Mouse (Mus musculus) embryonic facial prominence, embryonic 12.5 days (tissue): ENCODE data around the gene Nadk. TPM values are rescaled to one million over a fixed set of nuclear protein-coding genes. Genes with fewer than 3 reads are reported as not detected.

Source experiments
- ATAC-seq: fragments of 200-750 bp; cut with Nextera tagmentation; 2 replicates; pipeline ENCODE4 v1.8.0; 2017; ENCODE audit not compliant: insufficient number of reproducible peaks, insufficient read depth, low FRiP score, low TSS enrichment
- H3K27ac ChIP-seq: fragments of 300-500 bp; sonication (generic); 2 replicates; pipeline ENCODE4 v1.5.1; 2016; ENCODE audit warnings: mild to moderate bottlenecking
- H3K27me3 ChIP-seq: fragments of 300-500 bp; sonication (generic); 2 replicates; pipeline ENCODE4 v1.6.1; 2016; ENCODE audit warnings: mild to moderate bottlenecking, moderate library complexity
- H3K36me3 ChIP-seq: fragments of 300-500 bp; sonication (generic); 2 replicates; pipeline ENCODE4 v1.6.1; 2016; ENCODE audit warnings: mild to moderate bottlenecking
- H3K4me1 ChIP-seq: fragments of 300-500 bp; sonication (generic); 2 replicates; pipeline ENCODE4 v1.6.1; 2016
- H3K4me2 ChIP-seq: fragments of 300-500 bp; sonication (generic); replicated peaks from 2 replicates; pipeline ENCODE4 v1.6.1; 2016; ENCODE audit warnings: mild to moderate bottlenecking, moderate library complexity
- H3K4me3 ChIP-seq: fragments of 300-500 bp; sonication (generic); 2 replicates; pipeline ENCODE4 v1.5.1; 2016; ENCODE audit warnings: mild to moderate bottlenecking
- H3K9ac ChIP-seq: fragments of 300-500 bp; sonication (generic); 2 replicates; pipeline ENCODE4 v1.6.1; 2016; ENCODE audit warnings: mild to moderate bottlenecking, moderate library complexity
- H3K9me3 ChIP-seq: fragments of 300-500 bp; sonication (generic); 2 replicates; pipeline ENCODE4 v1.6.1; 2016; ENCODE audit warnings: mild to moderate bottlenecking, moderate library complexity
- WGBS: fragments of 180-500 bp; shearing (Covaris S2); methylation state at CpG from one replicate; pipeline ENCODE4 v1.1.7; 2016; 5-methylcytosine and 5-hydroxymethylcytosine counted together
- polyA plus RNA-seq: library from polyadenylated mRNA; unstranded; fragments of >200 nt; fragmentation: Nextera tagmentation; extraction: Ambion mirVana; gene quantifications from 2 replicates; pipeline ENCODE4 v1.2.1, GENCODE M21; 2016

The Nadk gene
- polyA plus RNA-seq = 96.6 and 101 TPM in 2 replicates

DNA sequence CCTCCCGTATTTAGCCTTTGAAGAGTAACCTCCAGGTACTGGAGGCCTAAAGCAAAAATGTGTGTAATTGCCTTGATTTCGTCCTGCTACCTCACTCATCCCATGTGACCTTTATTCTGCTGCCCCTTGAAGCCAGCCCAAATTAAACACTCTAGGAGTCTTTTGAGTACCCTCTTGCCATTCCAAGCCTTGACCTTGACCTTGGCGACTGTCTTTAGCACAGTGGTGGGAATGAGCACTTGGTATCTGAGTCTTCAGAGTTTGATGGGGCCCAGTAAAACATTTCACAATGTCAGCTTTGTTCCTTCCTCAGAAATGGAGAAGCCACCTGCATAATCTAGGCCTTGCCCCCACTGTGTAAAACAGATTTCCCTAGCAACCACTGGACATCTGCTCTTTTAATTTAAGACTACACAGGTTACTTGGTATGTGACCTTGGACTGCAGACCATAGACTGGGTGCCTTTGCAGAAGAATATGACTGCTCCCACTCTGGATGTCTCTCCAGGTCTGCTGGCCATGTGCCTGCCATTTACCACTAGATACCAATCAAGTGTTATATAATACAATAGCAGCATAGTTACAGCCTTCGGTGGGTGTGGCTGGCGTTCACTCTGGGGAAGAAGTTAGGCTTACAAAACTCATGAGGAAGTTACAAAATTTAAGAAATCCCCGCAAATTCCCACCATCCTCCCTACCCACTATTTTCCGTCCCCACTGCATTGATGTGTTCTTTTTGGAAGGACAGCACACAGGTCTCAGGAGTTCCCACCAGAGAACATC lies at the start of gene Nadk:
Gene Nadk (plus strand): TSS at position 718 of the 782 bp plus-strand sequence.
- Histone ChIP-seq H3K4me2 (peak within 1 kb of the TSS; percentile 81), H3K4me3 (peak within 1 kb of the TSS; percentile 89), H3K27ac (peak within 1 kb of the TSS; percentile 90), H3K9ac (peak within 1 kb of the TSS; percentile 52), H3K27me3 (no peaks in the 10 kb centered on the region), H3K9me3 (no peaks in the 10 kb centered on the region), H3K36me3 (peaks cover 39% of the 10 kb centered on the region), H3K4me1 (peaks cover 35% of the 10 kb centered on the region)
- WGBS = 67% methylated on average over 7 of the region's 7 CpGs
- no peak for ATAC-seq

DNA sequence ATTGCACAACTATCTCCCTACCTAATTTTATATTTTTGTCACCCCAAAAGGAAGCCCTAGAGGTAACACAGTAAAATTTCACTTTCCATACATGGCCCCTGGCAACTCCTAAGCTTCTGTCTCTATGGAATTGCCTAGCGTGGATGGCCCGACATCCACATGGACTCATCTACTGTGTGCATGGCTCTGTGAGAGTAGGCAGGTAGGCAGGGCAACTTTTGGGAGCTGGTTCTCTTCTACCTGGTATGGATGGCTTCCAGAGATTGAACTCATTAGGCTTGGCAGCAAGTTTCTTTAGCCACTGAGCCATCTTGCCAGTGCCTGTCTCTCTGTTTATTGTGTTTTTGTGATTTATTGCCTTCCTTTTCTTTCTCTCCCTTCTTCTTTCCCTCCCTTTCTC lies 47.4 kb upstream of the Nadk start:
- no peaks in the 10 kb centered on the region; the same call in 1 of the 2 replicates for H3K36me3 ChIP-seq
- ATAC-seq = no peak
- WGBS = 90% methylated on average over 2 of the region's 2 CpGs

GRCm38 (mm10) chr4:155517948-155518517 lies 44.1 kb upstream of the Nadk start:
- H3K9ac ChIP-seq = no peak overlapping the region
- no peaks in the 10 kb centered on the region for H3K9me3 ChIP-seq
- no peaks in the 10 kb centered on the region for H3K4me1 ChIP-seq
- ATAC-seq = no peak
- 86% methylated on average over 7 of the region's 7 CpGs for WGBS
- no peaks in the 10 kb centered on the region for H3K27me3 ChIP-seq
- no peak overlapping the region for H3K27ac ChIP-seq
- no peak overlapping the region for H3K4me2 ChIP-seq
- no peak overlapping the region for H3K4me3 ChIP-seq
- peaks cover 9% of the 10 kb centered on the region; the same call in 1 of the 2 replicates for H3K36me3 ChIP-seq

More for the DNA sequence above, 47.4 kb upstream of the Nadk start:
- Histone ChIP-seq H3K4me2 (no peak overlapping the region), H3K27ac (no peak overlapping the region), H3K4me1 (no peaks in the 10 kb centered on the region), H3K9me3 (no peaks in the 10 kb centered on the region), H3K9ac (no peak overlapping the region), H3K27me3 (no peaks in the 10 kb centered on the region), H3K4me3 (no peak overlapping the region)

- H3K36me3 ChIP-seq = peaks cover 13% of the 10 kb centered on the region; the same call in 1 of the 2 replicates
- no peak overlapping the region for H3K9ac ChIP-seq
- WGBS = 60% methylated on average over 7 of the region's 7 CpGs
- no peaks in the 10 kb centered on the region for H3K27me3 ChIP-seq
- H3K4me1 ChIP-seq = no peaks in the 10 kb centered on the region
- ATAC-seq = no peak
- H3K27ac ChIP-seq = no peak overlapping the region
- no peak overlapping the region for H3K4me3 ChIP-seq
- H3K4me2 ChIP-seq = no peak overlapping the region
- H3K9me3 ChIP-seq = no peaks in the 10 kb centered on the region
Measured at GRCm38 (mm10) chr4:155522327-155522726, 39.9 kb upstream of the Nadk start.

DNA sequence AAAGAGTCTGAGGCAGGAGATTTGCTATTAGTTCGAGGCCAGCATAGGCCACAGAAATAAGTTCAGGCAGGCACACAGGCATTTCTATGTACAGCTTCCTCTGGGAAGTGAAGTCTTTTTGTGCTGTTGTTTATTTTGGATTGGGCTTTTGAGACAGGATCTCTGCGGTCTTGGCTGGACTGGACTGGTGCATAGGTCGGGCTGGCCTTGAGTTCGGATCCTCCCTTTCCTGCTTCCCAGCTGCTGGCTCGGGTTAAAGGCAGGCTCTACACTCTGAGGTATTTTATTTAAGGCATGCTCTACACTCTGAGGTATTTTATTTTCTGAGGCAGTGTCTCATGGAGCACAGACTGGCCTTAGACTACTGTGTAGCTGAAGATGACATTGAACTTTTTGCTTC lies 36.4 kb upstream of the Nadk start:
- WGBS = 87% methylated on average over 5 of the region's 5 CpGs
- Histone ChIP-seq H3K36me3 (peaks cover 34% of the 10 kb centered on the region), H3K4me2 (no peak overlapping the region), H3K9me3 (no peaks in the 10 kb centered on the region), H3K27ac (no peak overlapping the region), H3K4me1 (no peaks in the 10 kb centered on the region), H3K4me3 (no peak overlapping the region), H3K27me3 (no peaks in the 10 kb centered on the region), H3K9ac (no peak overlapping the region)
- no peak for ATAC-seq

DNA sequence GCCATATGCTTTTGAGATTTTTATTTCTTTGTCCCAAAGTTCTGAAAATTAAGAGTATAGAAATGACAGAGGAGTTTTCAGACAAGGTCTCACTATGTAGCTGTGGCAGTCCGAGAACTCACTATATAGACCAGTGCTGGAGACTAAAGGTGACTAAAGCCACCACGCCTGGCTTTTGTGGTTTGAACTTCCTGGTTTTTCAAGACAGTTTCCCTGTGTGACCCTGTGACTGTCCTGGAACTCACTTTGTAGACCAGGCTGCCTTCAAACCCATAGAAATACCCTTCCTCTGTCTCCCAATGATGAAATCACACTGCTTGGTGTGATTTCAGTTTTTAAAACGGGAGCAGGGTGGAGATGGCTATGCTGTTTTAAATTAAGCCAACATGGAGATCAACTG lies 32.9 kb upstream of the Nadk start:
- 79% methylated on average over 3 of the region's 3 CpGs for WGBS
- Histone ChIP-seq H3K27ac (no peak overlapping the region), H3K4me1 (no peaks in the 10 kb centered on the region), H3K27me3 (no peaks in the 10 kb centered on the region), H3K9ac (no peak overlapping the region), H3K4me2 (no peak overlapping the region), H3K9me3 (no peaks in the 10 kb centered on the region), H3K4me3 (no peak overlapping the region), H3K36me3 (peaks cover 45% of the 10 kb centered on the region)
- no peak for ATAC-seq

DNA sequence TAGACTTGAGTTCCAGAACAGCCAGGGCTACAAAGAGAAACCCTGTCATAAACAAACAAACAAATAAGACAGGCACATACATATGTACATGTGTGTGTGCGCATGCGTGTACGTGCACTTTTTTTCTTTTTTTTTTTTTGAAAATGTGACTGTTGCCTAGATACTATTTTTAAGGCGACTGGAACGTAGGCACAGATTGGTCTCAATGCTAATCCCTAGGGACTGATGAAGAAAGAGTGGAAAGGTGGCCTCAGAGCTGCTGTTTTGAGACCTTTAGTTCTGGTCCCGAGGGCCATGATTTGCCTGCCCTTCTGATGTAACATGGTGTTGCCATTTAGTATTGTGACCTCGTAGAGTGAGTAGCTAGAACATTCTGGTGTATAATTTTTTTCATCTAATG lies 12.2 kb upstream of the Nadk start:
- Histone ChIP-seq H3K4me3 (no peak overlapping the region), H3K36me3 (peaks cover 78% of the 10 kb centered on the region), H3K9ac (no peak overlapping the region), H3K27me3 (no peaks in the 10 kb centered on the region), H3K4me1 (no peaks in the 10 kb centered on the region), H3K27ac (no peak overlapping the region), H3K9me3 (no peaks in the 10 kb centered on the region), H3K4me2 (no peak overlapping the region)
- WGBS = 91% methylated on average over 7 of the region's 7 CpGs
- ATAC-seq = no peak

- H3K4me2 ChIP-seq = no peak overlapping the region
- H3K4me3 ChIP-seq = no peak overlapping the region
- no peaks in the 10 kb centered on the region for H3K9me3 ChIP-seq
- ATAC-seq = no peak
- H3K36me3 ChIP-seq = peaks cover 78% of the 10 kb centered on the region
- WGBS = 81% methylated on average over 2 of the region's 2 CpGs
- H3K4me1 ChIP-seq = no peaks in the 10 kb centered on the region
- no peak overlapping the region for H3K9ac ChIP-seq
- H3K27ac ChIP-seq = no peak overlapping the region
- no peaks in the 10 kb centered on the region for H3K27me3 ChIP-seq
Measured at GRCm38 (mm10) chr4:155550446-155550845, 11.7 kb upstream of the Nadk start.

- H3K9me3 ChIP-seq = no peaks in the 10 kb centered on the region
- ATAC-seq = no peak
- WGBS = 92% methylated on average over 4 of the region's 4 CpGs
- no peak overlapping the region for H3K27ac ChIP-seq
- H3K4me3 ChIP-seq = no peak overlapping the region
- H3K36me3 ChIP-seq = peaks cover 79% of the 10 kb centered on the region
- H3K4me1 ChIP-seq = no peaks in the 10 kb centered on the region
- no peaks in the 10 kb centered on the region for H3K27me3 ChIP-seq
- no peak overlapping the region for H3K9ac ChIP-seq
- no peak overlapping the region for H3K4me2 ChIP-seq
Measured at GRCm38 (mm10) chr4:155551073-155551472, 11.1 kb upstream of the Nadk start.

- H3K27me3 ChIP-seq = no peaks in the 10 kb centered on the region
- no peak overlapping the region for H3K4me3 ChIP-seq
- no peak overlapping the region for H3K9ac ChIP-seq
- H3K36me3 ChIP-seq = peaks cover 86% of the 10 kb centered on the region
- H3K4me2 ChIP-seq = no peak overlapping the region
- no peak for ATAC-seq
- 86% methylated on average over 6 of the region's 6 CpGs for WGBS
- H3K27ac ChIP-seq = no peak overlapping the region
- H3K9me3 ChIP-seq = no peaks in the 10 kb centered on the region
- H3K4me1 ChIP-seq = no peaks in the 10 kb centered on the region
Measured at GRCm38 (mm10) chr4:155552917-155553532, 9.2 kb upstream of the Nadk start.

DNA sequence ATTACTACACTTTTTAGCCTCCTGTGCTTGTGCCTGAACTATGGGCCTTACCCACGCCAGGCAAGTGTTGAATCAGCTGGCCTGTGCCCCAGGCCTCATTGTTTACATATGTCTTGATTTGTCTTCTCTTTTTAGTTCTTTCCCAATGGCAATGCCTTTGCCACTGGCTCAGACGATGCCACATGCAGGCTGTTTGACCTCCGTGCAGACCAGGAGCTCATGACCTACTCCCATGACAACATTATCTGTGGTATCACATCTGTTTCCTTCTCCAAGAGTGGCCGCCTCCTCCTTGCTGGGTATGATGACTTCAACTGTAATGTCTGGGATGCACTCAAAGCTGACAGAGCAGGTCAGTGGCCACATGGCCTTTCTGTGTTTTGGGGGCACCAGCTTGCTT lies 7.3 kb upstream of the Nadk start:
- Histone ChIP-seq H3K4me3 (no peak overlapping the region), H3K27me3 (no peaks in the 10 kb centered on the region), H3K9ac (no peak overlapping the region), H3K4me2 (no peak overlapping the region), H3K27ac (no peak overlapping the region), H3K9me3 (no peaks in the 10 kb centered on the region), H3K4me1 (no peaks in the 10 kb centered on the region), H3K36me3 (peaks cover 92% of the 10 kb centered on the region)
- WGBS = 71% methylated on average over 4 of the region's 4 CpGs
- ATAC-seq = no peak

DNA sequence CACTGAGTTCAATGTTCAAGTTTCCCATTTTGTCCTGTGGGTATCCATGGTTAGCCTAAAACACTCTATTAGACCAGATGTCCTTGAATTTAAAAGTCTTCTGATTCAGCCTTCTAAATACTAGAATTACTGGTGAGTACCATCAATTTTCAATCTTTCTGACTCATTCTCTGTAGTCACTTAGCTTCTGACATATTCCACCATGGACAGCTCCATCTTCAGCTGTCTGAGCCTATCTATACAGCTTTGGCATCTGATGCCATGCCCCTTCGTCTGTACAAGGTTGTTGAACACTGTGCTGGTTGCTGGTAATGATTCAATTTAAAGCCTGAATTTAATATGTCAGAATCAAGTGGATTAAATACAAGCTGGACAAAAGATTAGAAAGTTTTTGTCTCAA lies 6.7 kb upstream of the Nadk start:
- WGBS = 70% methylated on average over 1 of the region's 1 CpGs
- Histone ChIP-seq H3K4me3 (no peak overlapping the region), H3K9ac (no peak overlapping the region), H3K4me2 (no peak overlapping the region), H3K27me3 (no peaks in the 10 kb centered on the region), H3K9me3 (no peaks in the 10 kb centered on the region), H3K27ac (no peak overlapping the region), H3K36me3 (peaks cover 94% of the 10 kb centered on the region), H3K4me1 (no peaks in the 10 kb centered on the region)
- no peak for ATAC-seq
